17 mouse cellular contexts compared by ENCODE assay signal in the genomic region with DNA sequence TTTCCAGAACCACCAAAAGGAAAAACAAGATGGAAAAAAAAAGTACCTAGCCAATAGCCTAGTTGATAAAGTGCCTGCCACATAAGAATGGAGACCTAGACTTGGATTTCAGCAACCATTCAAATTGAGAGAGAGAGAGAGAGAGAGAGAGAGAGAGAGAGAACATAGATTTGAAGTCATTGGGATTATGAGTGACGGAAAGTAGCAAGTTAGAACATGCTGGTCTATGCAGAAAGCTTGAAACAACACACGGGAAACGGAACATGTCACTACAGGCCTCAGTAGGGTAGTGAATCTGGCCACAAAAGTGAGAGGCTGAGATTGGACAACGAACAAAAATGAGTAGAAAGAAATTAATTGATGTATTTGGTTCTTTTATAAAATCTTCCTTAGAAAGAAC.
"Had no signal": no experiment of that assay in that cellular context is flagged by ENCODE, and none has a peak within 500 bp of the region (broad histone marks: within the 10 kb centered on the region; RNA-seq: fewer than 3 reads in every experiment).

No protein-coding gene starts in this region.

- H3K9me3 ChIP-seq: neural tube, embryonic 12.5 days; neural tube, embryonic 13.5 days; neural tube, embryonic 15.5 days; stomach, embryonic 15.5 days had no signal

- H3K27ac ChIP-seq: neural tube, embryonic 12.5 days; neural tube, embryonic 13.5 days; neural tube, embryonic 15.5 days; stomach, embryonic 15.5 days; stomach, postnatal 0 days had no signal

- H3K27me3 ChIP-seq: neural tube, embryonic 12.5 days; neural tube, embryonic 13.5 days; neural tube, embryonic 15.5 days; stomach, embryonic 15.5 days had no signal

- H3K9ac ChIP-seq: neural tube, embryonic 12.5 days; neural tube, embryonic 13.5 days; neural tube, embryonic 15.5 days; stomach, embryonic 15.5 days had no signal

- H3K4me3 ChIP-seq: neural tube, embryonic 12.5 days; neural tube, embryonic 13.5 days; neural tube, embryonic 15.5 days; stomach, embryonic 15.5 days had no signal

- H3K4me2 ChIP-seq: neural tube, embryonic 12.5 days; neural tube, embryonic 13.5 days; neural tube, embryonic 15.5 days; stomach, embryonic 15.5 days had no signal

- DNase-seq: retina, postnatal 1 day; right cerebral cortex, adult 18-20 months; right cerebral cortex, postnatal 14 days; right cerebral cortex, postnatal 25 days; right cerebral cortex, postnatal 4 days; spleen, adult 18-20 months; thymus, adult 18-20 months; thymus, adult 2 months; thymus, postnatal 14 days; thymus, postnatal 25 days; thymus, postnatal 36 days; thymus, postnatal 4 days had no signal

- H3K36me3 ChIP-seq: neural tube, embryonic 12.5 days; neural tube, embryonic 13.5 days; neural tube, embryonic 15.5 days; stomach, embryonic 15.5 days had no signal

- H3K4me1 ChIP-seq: neural tube, embryonic 12.5 days; neural tube, embryonic 13.5 days; neural tube, embryonic 15.5 days; stomach, embryonic 15.5 days had no signal
